Mouse (Mus musculus): ENCODE data around the gene Clic5.
"Not testable (repeated sequence)": the region's sequence is repeated elsewhere in the genome, so short reads cannot be mapped to it uniquely, and the experiment has no call there.

The Clic5 gene

GRCm38 (mm10) chr17:44188042-44188768 is at the start of gene Clic5:
Gene Clic5 (plus strand): TSS chr17:44188584.
- DNase-seq (ENCODE audit: low read depth, low spot score): no peak

- no peak for DNase-seq (ENCODE audit: low read depth, low spot score)
These were observed 42.6 kb upstream of the Clic5 start for GRCm38 (mm10) chr17:44145806-44146205.

GRCm38 (mm10) chr17:44148109-44148846 is 40.1 kb upstream of the Clic5 start:
- no peak for DNase-seq (ENCODE audit: low read depth, low spot score)

- no peak for DNase-seq (ENCODE audit: low read depth, low spot score)
These were observed 37.3 kb upstream of the Clic5 start for GRCm38 (mm10) chr17:44151130-44151529.

GRCm38 (mm10) chr17:44151889-44152288 is 36.5 kb upstream of the Clic5 start:
- no peak for DNase-seq (ENCODE audit: low read depth, low spot score)

GRCm38 (mm10) chr17:44153871-44154270 is 34.5 kb upstream of the Clic5 start:
- no peak for DNase-seq (ENCODE audit: low read depth, low spot score)

GRCm38 (mm10) chr17:44155204-44155603 is 33.2 kb upstream of the Clic5 start:
- no peak for DNase-seq (ENCODE audit: low read depth, low spot score)

GRCm38 (mm10) chr17:44158186-44158585 is 30.2 kb upstream of the Clic5 start:
- no peak for DNase-seq (ENCODE audit: low read depth, low spot score)

GRCm38 (mm10) chr17:44160449-44160848 is 27.9 kb upstream of the Clic5 start:
- DNase-seq (ENCODE audit: low read depth, low spot score): no peak

- no peak for DNase-seq (ENCODE audit: low read depth, low spot score)
These were observed 25.9 kb upstream of the Clic5 start for GRCm38 (mm10) chr17:44162514-44162913.

- DNase-seq (ENCODE audit: low read depth, low spot score): no peak
These were observed 25.4 kb upstream of the Clic5 start for GRCm38 (mm10) chr17:44162935-44163334.

- no peak for DNase-seq (ENCODE audit: low read depth, low spot score)
These were observed 22.5 kb upstream of the Clic5 start for GRCm38 (mm10) chr17:44165730-44166347.

- DNase-seq (ENCODE audit: low read depth, low spot score): no peak
These were observed 18.7 kb upstream of the Clic5 start for GRCm38 (mm10) chr17:44169676-44170075.

GRCm38 (mm10) chr17:44170316-44170715 is 18.1 kb upstream of the Clic5 start:
- no peak for DNase-seq (ENCODE audit: low read depth, low spot score)

- no peak for DNase-seq (ENCODE audit: low read depth, low spot score)
These were observed 16.5 kb upstream of the Clic5 start for GRCm38 (mm10) chr17:44171930-44172329.

- DNase-seq (ENCODE audit: low read depth, low spot score): no peak
These were observed 15.0 kb upstream of the Clic5 start for GRCm38 (mm10) chr17:44173341-44173740.

- DNase-seq (ENCODE audit: low read depth, low spot score): no peak
These were observed 11.1 kb upstream of the Clic5 start for GRCm38 (mm10) chr17:44177291-44177690.

GRCm38 (mm10) chr17:44181346-44181745 is 7.0 kb upstream of the Clic5 start:
- no peak for DNase-seq (ENCODE audit: low read depth, low spot score)

- no peak for DNase-seq (ENCODE audit: low read depth, low spot score)
These were observed 1.5 kb upstream of the Clic5 start for GRCm38 (mm10) chr17:44186871-44187270.

GRCm38 (mm10) chr17:44187537-44187936 is 847 bp upstream of the Clic5 start:
- not testable (repeated sequence) for DNase-seq (ENCODE audit: low read depth, low spot score)

- no peak for DNase-seq (ENCODE audit: low read depth, low spot score)
These were observed 373 bp downstream of the Clic5 start for GRCm38 (mm10) chr17:44188769-44189145.

GRCm38 (mm10) chr17:44189696-44190095 is 1.3 kb downstream of the Clic5 start:
- DNase-seq (ENCODE audit: low read depth, low spot score): no peak

- no peak for DNase-seq (ENCODE audit: low read depth, low spot score)
These were observed 1.9 kb downstream of the Clic5 start for GRCm38 (mm10) chr17:44190246-44190645.

All from retina, adult 2 months (tissue).